Mouse (Mus musculus) CH12.LX (cell line): ENCODE data around the gene E2f2. TPM values are rescaled to one million over a fixed set of nuclear protein-coding genes. Genes with fewer than 3 reads are reported as not detected.

Experiments
- DNase-seq: peaks from one replicate; pipeline ENCODE4 v3.0.0-alpha.2; 2013; ENCODE audit errors: extremely low read depth
- H3K27ac ChIP-seq: 2 replicates; pipeline ENCODE4 v1.5.1; 2012; ENCODE audit warnings: low read depth, mild to moderate bottlenecking, control low read depth, moderate library complexity; ENCODE audit not compliant: insufficient read depth
- H3K27me3 ChIP-seq: replicated peaks from 2 replicates; pipeline ENCODE3; 2012; ENCODE audit warnings: inconsistent platforms
- H3K36me3 ChIP-seq, 2 experiments: replicated peaks in 1 of 2; 2 replicates each; pipeline versions ENCODE3 to v1.6.1; 2012; ENCODE audit warnings: inconsistent platforms in 1 of 2, low read length in 1 of 2, mild to moderate bottlenecking in 1 of 2, mixed read lengths in 1 of 2, moderate library complexity in 1 of 2; ENCODE audit not compliant: control insufficient read depth in 1 of 2, insufficient read depth in 1 of 2
- H3K4me1 ChIP-seq, 2 experiments: 2 replicates each; pipeline ENCODE4 v1.6.1; 2012; ENCODE audit warnings: inconsistent platforms in 1 of 2, moderate library complexity in 1 of 2; ENCODE audit not compliant: insufficient read depth in 2 of 2, control insufficient read depth in 1 of 2
- H3K4me2 ChIP-seq: 2 replicates; pipeline ENCODE4 v1.6.1; 2012; ENCODE audit warnings: low read depth, mild to moderate bottlenecking, control low read depth; ENCODE audit not compliant: poor library complexity, insufficient read depth, severe bottlenecking
- H3K4me3 ChIP-seq, 3 experiments: fragments of 150-350 bp in 1 of 3; sonication (generic) in 1 of 3; replicated peaks in 1 of 3; 2 replicates each; pipeline versions ENCODE3 to v1.5.1; 2011 to 2012; ENCODE audit warnings: low read depth in 2 of 3, low read length in 2 of 3, mild to moderate bottlenecking in 2 of 3, moderate library complexity in 2 of 3, control low read depth in 1 of 3, improper control_type of control experiment in 1 of 3, inconsistent platforms in 1 of 3, mixed read lengths in 1 of 3; ENCODE audit not compliant: poor library complexity in 1 of 3
- H3K79me2 ChIP-seq: replicated peaks from 2 replicates; pipeline ENCODE4 v1.6.1; 2012; ENCODE audit warnings: mild to moderate bottlenecking, moderate library complexity; ENCODE audit not compliant: control insufficient read depth, poor library complexity, insufficient read depth, severe bottlenecking; ENCODE audit errors: extremely low read depth
- H3K9ac ChIP-seq: 2 replicates; pipeline ENCODE4 v1.6.1; 2012; ENCODE audit warnings: low read depth, mild to moderate bottlenecking, control low read depth, moderate library complexity; ENCODE audit not compliant: insufficient read depth
- H3K9me3 ChIP-seq: replicated peaks from 2 replicates; pipeline ENCODE3; 2012; ENCODE audit warnings: low read length, inconsistent platforms, mixed read lengths
- BHLHE40 ChIP-seq: IDR thresholded peaks from 2 replicates; pipeline ENCODE4 v1.6.1; 2011; ENCODE audit warnings: mild to moderate bottlenecking, low read depth, low read length, improper control_type of control experiment
- CHD1 ChIP-seq: IDR thresholded peaks from 2 replicates; pipeline ENCODE4 v1.6.1; 2012; ENCODE audit warnings: low read depth, low read length, improper control_type of control experiment, inconsistent platforms
- CHD2 ChIP-seq: IDR thresholded peaks from 2 replicates; pipeline ENCODE4 v1.6.1; 2011; ENCODE audit warnings: low read length, improper control_type of control experiment
- CTCF ChIP-seq, 2 experiments: IDR thresholded peaks in 1 of 2; conservative IDR thresholded peaks in 1 of 2; 2 replicates each; pipeline ENCODE4 v1.5.1; 2011 to 2012; ENCODE audit warnings: low read depth in 2 of 2, low read length in 2 of 2, improper control_type of control experiment in 1 of 2, inconsistent platforms in 1 of 2, mild to moderate bottlenecking in 1 of 2, moderate library complexity in 1 of 2
- ELF1 ChIP-seq: IDR thresholded peaks from 2 replicates; pipeline ENCODE4 v1.6.1; 2014; ENCODE audit warnings: low read depth, mild to moderate bottlenecking, inconsistent platforms, low read length, improper control_type of control experiment
- EP300 ChIP-seq: IDR thresholded peaks from 2 replicates; pipeline ENCODE4 v1.6.1; 2011; ENCODE audit warnings: low read length, improper control_type of control experiment
- ETS1 ChIP-seq: conservative IDR thresholded peaks from 2 replicates; pipeline ENCODE4 v1.6.1; 2012; ENCODE audit warnings: low read depth, mild to moderate bottlenecking, inconsistent platforms, low read length, improper control_type of control experiment, moderate library complexity
- GABPA ChIP-seq: IDR thresholded peaks from 2 replicates; pipeline ENCODE4 v1.6.1; 2012; ENCODE audit warnings: low read depth, low read length, improper control_type of control experiment, inconsistent platforms; ENCODE audit not compliant: insufficient replicate concordance
- HCFC1 ChIP-seq: IDR thresholded peaks from 2 replicates; pipeline ENCODE4 v1.6.1; 2012; ENCODE audit warnings: low read depth, mild to moderate bottlenecking, inconsistent platforms, low read length, improper control_type of control experiment
- IRF4 ChIP-seq: IDR thresholded peaks from 2 replicates; pipeline ENCODE4 v1.6.1; 2014; ENCODE audit warnings: low read depth, mild to moderate bottlenecking, inconsistent platforms, low read length, improper control_type of control experiment
- JUN ChIP-seq: IDR thresholded peaks from 2 replicates; pipeline ENCODE4 v1.6.1; 2011; ENCODE audit warnings: low read depth, mild to moderate bottlenecking, low read length, improper control_type of control experiment, moderate library complexity; ENCODE audit not compliant: insufficient read depth
- KAT2A ChIP-seq: IDR thresholded peaks from 2 replicates; pipeline ENCODE4 v1.6.1; 2012; ENCODE audit warnings: low read length, improper control_type of control experiment, inconsistent platforms; ENCODE audit not compliant: insufficient replicate concordance
- MAFK ChIP-seq: IDR thresholded peaks from 2 replicates; pipeline ENCODE4 v1.6.1; 2011; ENCODE audit warnings: low read length, improper control_type of control experiment; ENCODE audit not compliant: insufficient replicate concordance
- MAX ChIP-seq: IDR thresholded peaks from 2 replicates; pipeline ENCODE4 v1.6.1; 2011; ENCODE audit warnings: low read length, improper control_type of control experiment
- MAZ ChIP-seq: IDR thresholded peaks from 2 replicates; pipeline ENCODE4 v1.6.1; 2012; ENCODE audit warnings: low read depth, mild to moderate bottlenecking, inconsistent platforms, low read length, improper control_type of control experiment, moderate library complexity
- MEF2A ChIP-seq: IDR thresholded peaks from 2 replicates; pipeline ENCODE4 v1.6.1; 2014; ENCODE audit warnings: low read depth, mild to moderate bottlenecking, inconsistent platforms, low read length, improper control_type of control experiment, borderline replicate concordance
- MXI1 ChIP-seq: IDR thresholded peaks from 2 replicates; pipeline ENCODE4 v1.6.1; 2011; ENCODE audit warnings: mild to moderate bottlenecking, low read depth, low read length, improper control_type of control experiment
- MYC ChIP-seq: IDR thresholded peaks from 2 replicates; pipeline ENCODE4 v1.6.1; 2011; ENCODE audit warnings: low read depth, mild to moderate bottlenecking, improper control_type of control experiment, low read length
- NELFE ChIP-seq: IDR thresholded peaks from 2 replicates; pipeline ENCODE4 v1.6.1; 2011; ENCODE audit warnings: low read depth, low read length, improper control_type of control experiment
- POLR2A ChIP-seq: IDR thresholded peaks from 2 replicates; pipeline ENCODE4 v1.6.1; 2011; ENCODE audit warnings: low read depth, mild to moderate bottlenecking, improper control_type of control experiment, low read length
- POLR2AphosphoS2 ChIP-seq: IDR thresholded peaks from 2 replicates; pipeline ENCODE4 v1.6.1; 2011; ENCODE audit warnings: low read depth, low read length, improper control_type of control experiment
- RAD21 ChIP-seq: IDR thresholded peaks from 2 replicates; pipeline ENCODE4 v1.6.1; 2011; ENCODE audit warnings: low read depth, mild to moderate bottlenecking, low read length, improper control_type of control experiment, moderate library complexity
- RCOR1 ChIP-seq: conservative IDR thresholded peaks from 2 replicates; pipeline ENCODE4 v1.6.1; 2012; ENCODE audit warnings: low read depth, mild to moderate bottlenecking, inconsistent platforms, low read length, improper control_type of control experiment
- SIN3A ChIP-seq: IDR thresholded peaks from 2 replicates; pipeline ENCODE4 v1.6.1; 2012; ENCODE audit warnings: low read length, improper control_type of control experiment, inconsistent platforms
- SMC3 ChIP-seq: IDR thresholded peaks from 2 replicates; pipeline ENCODE4 v1.6.1; 2011; ENCODE audit warnings: low read depth, low read length, improper control_type of control experiment
- TBP ChIP-seq: conservative IDR thresholded peaks from 2 replicates; pipeline ENCODE4 v1.6.1; 2011; ENCODE audit warnings: low read depth, low read length, improper control_type of control experiment
- TCF12 ChIP-seq: IDR thresholded peaks from 2 replicates; pipeline ENCODE4 v1.6.1; 2014; ENCODE audit warnings: low read depth, mild to moderate bottlenecking, inconsistent platforms, low read length, improper control_type of control experiment
- UBTF ChIP-seq: IDR thresholded peaks from 2 replicates; pipeline ENCODE4 v1.6.1; 2012; ENCODE audit warnings: low read depth, mild to moderate bottlenecking, inconsistent platforms, low read length, improper control_type of control experiment, moderate library complexity
- USF1 ChIP-seq: IDR thresholded peaks from 2 replicates; pipeline ENCODE4 v1.6.1; 2014; ENCODE audit warnings: low read depth, mild to moderate bottlenecking, inconsistent platforms, low read length, improper control_type of control experiment
- ZC3H11A ChIP-seq: IDR thresholded peaks from 2 replicates; pipeline ENCODE4 v1.6.1; 2012; ENCODE audit warnings: low read depth, mild to moderate bottlenecking, inconsistent platforms, low read length, improper control_type of control experiment
- ZKSCAN1 ChIP-seq: IDR thresholded peaks from 2 replicates; pipeline ENCODE4 v1.6.1; 2012; ENCODE audit warnings: low read depth, inconsistent platforms, low read length, improper control_type of control experiment, borderline replicate concordance
- ZMIZ1 ChIP-seq: IDR thresholded peaks from 2 replicates; pipeline ENCODE4 v1.6.1; 2012; ENCODE audit warnings: low read depth, mild to moderate bottlenecking, inconsistent platforms, low read length, improper control_type of control experiment
- ZNF384 ChIP-seq: IDR thresholded peaks from 2 replicates; pipeline ENCODE4 v1.6.1; 2012; ENCODE audit warnings: low read depth, low read length, improper control_type of control experiment, inconsistent platforms
- dilution Hi-C: fragments of 300-500 bp; cut with MboI; formaldehyde crosslinking; loops from 2 replicates; pipeline ENCODE4 v1.14.3; 2020; ENCODE audit warnings: low sequenced_read_pairs; ENCODE audit not compliant: extremely low pct_unique_long_range_greater_than_20kb, extremely low pct_ligation_motif_present
- in situ Hi-C: fragments of 300-500 bp; cut with MboI; formaldehyde crosslinking; loops from 3 replicates; pipeline ENCODE4 v1.14.3; 2019; ENCODE audit warnings: low sequenced_read_pairs, low pct_ligation_motif_present, low pct_unique_long_range_greater_than_20kb, mixed read lengths
- polyA plus RNA-seq: library from polyadenylated mRNA; unstranded; fragments of >175 nt; gene quantifications from 2 replicates; pipeline ENCODE4 v1.2.1, GENCODE M21; 2012; ENCODE audit warnings: low read depth; ENCODE audit not compliant: insufficient read length
- total RNA-seq, 2 experiments: library from RNA; depleted of rRNA; stranded (reverse); fragments of 300-350 nt in 1 of 2; fragments of >200 nt in 1 of 2; gene quantifications; 2 replicates each; pipeline ENCODE4 v1.2.3; 2012 to 2014

Gene E2f2
- total and polyA plus RNA-seq, 3 experiments = 3.9 to 7.2 (median 4.4) TPM

- TF ChIP-seq CHD2 (no peak), ETS1 (no peak), ZMIZ1 (no peak)
These were observed 29.7 kb upstream of the E2f2 start (continued) for GRCm38 (mm10) chr4:136142267-136143192.

- Histone ChIP-seq H3K4me2 (peak within 1 kb of the TSS; percentile 53), H3K27me3 (peaks cover 74% of the 10 kb centered on the region), H3K79me2 (peaks cover 4% of the 10 kb centered on the region; the same call in 1 of the 2 replicates), H3K9me3 (no peaks in the 10 kb centered on the region), H3K36me3 (no peaks in the 10 kb centered on the region), H3K4me3 (peak within 1 kb of the TSS; percentile 57 to 81 (median 61)), H3K9ac (peak within 1 kb of the TSS; percentile 69), H3K27ac (peak within 1 kb of the TSS; percentile 61), H3K4me1 (peaks cover 5 to 64% of the 10 kb centered on the region in 2 experiments)
- DNase-seq = peak; percentile 95
- dilution Hi-C loops = no loop called here
- in situ Hi-C loops = loop anchor here (5.0 kb wide), 1 partner anchor 66 kb away; no protein-coding TSS in a partner anchor
- TF ChIP-seq RAD21 (no peak), NELFE (peak; percentile 99), ZMIZ1 (peak; percentile 99), ZKSCAN1 (no peak), ETS1 (no peak), JUN (no peak), CHD1 (no peak), KAT2A (no peak), HCFC1 (0 out of 2 replicates have a peak, but pooled peaks have one; percentile 15), RCOR1 (no peak), POLR2AphosphoS2 (peak; percentile 95; the same call in 1 of the 2 replicates), BHLHE40 (peak; percentile 69), MAFK (no peak), ELF1 (peak; percentile 81), USF1 (no peak), POLR2A (peak; percentile 99), CTCF (conservative IDR thresholded peaks at IDR 0.05 in 1 of 2, IDR thresholded peaks at IDR 0.05 in 1 of 2; ENCODE audit: low read depth in 2 of 2, low read length in 2 of 2) (no peak), TBP (peak; percentile 98), UBTF (peak; percentile 94), MAZ (no peak), MEF2A (0 out of 2 replicates have a peak, but pooled peaks have one; percentile 37), MYC (0 out of 2 replicates have a peak, but pooled peaks have one; percentile 25), MXI1 (peak; percentile 84; the same call in 1 of the 2 replicates), SMC3 (no peak), ZNF384 (peak; percentile 89), IRF4 (peak; percentile 23), EP300 (no peak), MAX (peak; percentile 60; the same call in 1 of the 2 replicates), GABPA (no peak), ZC3H11A (no peak), TCF12 (peak; percentile 87), CHD2 (no peak), SIN3A (no peak)
These were observed 28.8 kb upstream of the E2f2 start, which contains the start of gene Id3 for GRCm38 (mm10) chr4:136143193-136143976. Gene Id3 (plus strand): TSS chr4:136143497.
